Mouse (Mus musculus) telencephalon, adult 2 months (tissue): ENCODE data around the gene Notch1.

Experiments used
- DNase-seq: peaks from one replicate; pipeline ENCODE4 v3.0.0-alpha.2; 2011; ENCODE audit warnings: low read depth, low spot score

Gene Notch1

DNA sequence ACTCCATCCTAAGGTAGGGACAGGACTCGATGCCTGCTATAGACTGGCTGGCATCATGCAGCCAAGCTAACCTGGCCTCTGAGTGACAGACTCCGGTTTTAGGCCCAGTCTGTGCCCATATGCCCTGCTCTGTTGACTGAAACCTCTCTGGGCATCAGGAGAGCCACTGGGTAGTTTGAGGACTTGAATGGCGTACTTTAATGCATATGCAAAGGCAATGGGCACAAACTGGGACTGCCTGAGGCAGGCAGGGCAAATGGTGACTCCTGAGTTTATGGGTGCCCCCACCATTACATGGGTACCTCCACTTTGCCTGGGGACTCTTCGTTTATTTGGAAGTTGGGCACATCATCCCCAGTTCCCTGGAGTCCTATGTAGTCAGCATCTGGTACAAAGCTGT lies 69.8 kb downstream of the Notch1 start:
- no peak for DNase-seq

DNA sequence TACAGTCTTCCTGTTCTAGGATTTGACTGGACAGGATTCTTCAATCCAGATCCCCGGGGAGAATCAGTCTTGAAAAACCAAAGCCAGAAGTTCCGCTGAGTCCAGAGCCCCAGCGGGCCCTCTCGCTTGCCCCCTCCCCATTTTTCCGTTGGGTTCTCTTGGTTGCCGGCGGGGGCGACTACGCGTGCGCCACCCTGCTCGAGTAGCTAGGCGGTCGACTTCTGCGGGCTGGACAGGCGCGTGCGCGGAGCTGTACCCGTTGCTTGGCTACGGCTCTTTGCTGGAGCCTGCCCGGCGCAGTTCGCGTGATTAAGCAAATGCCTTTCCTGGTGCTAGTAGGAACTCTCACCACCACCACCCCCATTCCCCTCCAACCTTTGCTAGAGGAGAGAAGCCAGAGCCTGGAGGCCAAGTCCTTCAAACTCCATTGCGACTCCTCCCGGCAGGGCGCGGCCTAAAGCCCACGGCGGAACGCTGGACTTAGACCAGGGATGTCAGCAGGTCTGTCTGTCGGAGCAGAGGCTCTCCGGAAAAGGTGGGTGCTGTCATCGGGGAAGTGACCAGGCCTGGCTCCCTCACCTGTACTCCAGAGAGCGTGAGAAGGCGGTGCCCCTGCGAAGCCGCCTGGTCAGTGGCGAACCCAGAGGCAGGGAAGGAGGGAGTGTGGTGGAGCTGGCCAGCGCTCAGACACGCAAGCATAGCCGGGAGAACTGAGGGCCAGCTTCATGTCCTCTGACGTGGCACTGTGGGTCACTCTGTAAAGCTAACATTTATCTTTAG lies 70.6 kb downstream of the Notch1 start:
- peak; percentile 93 for DNase-seq

DNA sequence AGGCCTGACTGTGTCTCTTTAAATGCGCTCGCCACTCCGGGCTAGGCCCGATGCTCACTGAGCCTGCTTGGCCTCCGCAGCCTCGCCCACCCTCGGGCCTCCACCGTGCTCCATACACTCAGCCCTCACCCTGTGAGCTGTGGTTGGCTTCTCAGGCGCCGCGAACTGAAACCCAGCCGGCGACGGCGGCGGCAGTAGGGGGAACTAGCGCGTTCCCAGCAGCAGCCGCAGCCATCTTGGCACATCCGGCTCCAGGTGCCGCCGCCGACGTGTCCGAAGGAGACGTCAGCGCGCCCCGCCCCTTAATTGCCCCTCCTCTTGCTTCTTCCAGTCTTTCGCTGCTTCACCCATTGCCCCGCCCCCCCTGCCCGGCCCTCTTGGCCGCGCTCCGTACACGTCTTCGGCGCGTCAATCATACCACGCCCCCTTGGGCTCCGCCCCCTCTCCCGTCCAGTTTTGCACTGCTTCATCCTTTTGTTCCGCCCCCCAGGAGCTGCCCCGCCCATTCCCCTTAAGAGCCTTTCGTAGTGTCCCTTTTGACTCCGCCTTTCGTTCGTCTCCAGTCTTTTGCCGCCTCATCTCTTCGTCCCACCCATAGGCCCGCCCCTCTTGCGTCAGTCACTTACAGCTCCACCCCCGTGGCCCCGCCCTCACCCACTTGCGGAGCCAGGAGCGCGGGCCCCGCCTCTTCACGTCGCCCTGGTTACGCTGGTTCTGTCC lies 71.4 kb downstream of the Notch1 start, which contains the start of gene Sec16a:
Gene Sec16a, minus strand, starts transcription at position 271 of the 720 bp plus-strand sequence.
- DNase-seq: peak; percentile 100

DNA sequence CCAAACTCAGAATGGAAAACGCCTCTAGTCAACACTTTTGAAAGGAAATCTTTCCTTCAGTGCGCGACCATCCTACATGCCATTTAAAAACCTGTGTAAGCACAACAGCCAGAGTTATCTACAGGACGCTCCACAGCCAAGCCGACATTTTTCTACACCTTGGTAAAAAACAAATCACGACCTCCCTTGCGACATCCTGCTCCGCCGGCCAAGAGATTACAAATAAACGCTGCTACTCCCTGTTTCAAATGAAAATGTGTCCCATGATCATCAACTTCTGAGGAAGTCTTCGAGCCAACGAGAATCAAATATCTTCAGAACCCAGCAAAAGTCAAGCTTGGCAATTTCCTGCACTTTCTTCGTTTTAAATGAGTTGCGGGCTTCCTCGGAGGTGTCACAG lies 72.1 kb downstream of the Notch1 start:
- DNase-seq: no peak

DNA sequence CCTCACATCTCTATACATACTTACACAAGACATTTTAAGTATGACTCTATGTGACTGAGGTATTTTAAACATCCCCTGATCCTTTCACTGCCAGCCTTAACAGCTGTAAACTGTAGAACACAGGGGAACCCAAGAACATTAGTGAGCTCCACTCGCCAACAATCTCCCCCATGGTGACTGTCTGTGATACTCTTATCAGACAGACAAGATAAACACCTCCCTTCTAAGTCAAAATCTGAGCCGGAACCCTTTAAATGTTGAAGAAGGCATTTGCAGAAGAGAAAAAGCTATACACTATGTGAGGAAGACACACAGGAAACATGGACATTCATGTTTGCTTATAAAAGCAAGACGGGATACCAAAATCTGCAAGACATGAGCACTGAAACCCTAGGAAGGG lies 72.6 kb downstream of the Notch1 start:
- no peak for DNase-seq

DNA sequence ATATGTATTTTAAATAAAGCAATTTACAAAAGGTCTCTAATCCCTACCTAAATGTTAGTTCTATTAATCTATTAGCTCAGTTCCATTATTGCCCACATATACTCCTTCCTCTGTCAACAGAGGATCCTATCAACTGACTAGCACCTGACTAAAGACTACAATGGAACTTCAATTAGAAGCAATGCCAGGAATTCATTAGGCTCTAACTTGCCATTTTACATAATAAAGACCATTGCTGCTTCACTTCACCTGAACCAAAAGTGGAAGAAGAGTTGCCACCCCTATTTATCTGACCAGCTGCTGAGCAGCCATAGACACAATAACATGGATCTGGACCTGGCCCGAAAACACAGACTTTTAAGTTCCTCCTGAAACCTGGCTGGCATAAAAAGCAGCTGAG lies 73.6 kb downstream of the Notch1 start:
- no peak for DNase-seq

DNA sequence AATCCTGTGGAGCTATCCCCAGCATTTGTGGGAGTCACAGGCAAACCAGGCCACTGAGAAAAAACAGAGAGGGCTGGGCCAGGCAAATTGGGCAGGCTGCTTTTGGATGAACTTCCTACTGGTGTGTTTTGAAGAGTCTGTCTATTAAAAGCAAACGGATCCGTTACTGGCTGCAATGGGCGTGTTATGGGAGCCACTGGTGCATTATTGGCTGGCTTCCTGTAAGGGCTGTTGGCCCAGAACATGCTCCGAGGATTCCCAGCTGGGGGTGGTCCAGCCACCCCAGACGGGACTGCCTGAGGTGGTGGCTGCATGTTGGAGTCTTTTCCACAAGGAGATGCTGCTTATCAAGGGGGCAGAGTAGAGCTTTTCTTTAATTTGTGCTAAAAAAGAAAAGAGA lies 74.8 kb downstream of the Notch1 start:
- no peak for DNase-seq

DNA sequence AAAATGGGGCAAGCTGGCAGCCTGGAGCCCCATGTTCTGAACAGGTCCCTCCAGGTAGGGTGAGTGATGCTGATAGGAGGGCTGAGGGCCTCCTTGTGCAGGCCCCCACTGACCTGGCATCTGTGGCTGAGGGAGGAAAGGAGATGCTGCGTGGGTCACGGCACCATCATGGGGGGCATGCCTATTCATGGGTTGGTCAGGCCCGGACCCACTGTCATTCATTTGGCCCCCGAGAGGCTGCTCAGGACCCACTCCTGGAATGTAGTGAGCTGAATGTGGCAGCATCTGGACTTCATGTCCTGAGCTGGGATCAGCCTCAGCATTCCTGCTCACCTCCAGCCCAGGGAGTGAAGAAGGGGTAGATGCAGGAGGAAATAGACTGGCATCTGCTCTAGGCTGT lies 75.2 kb downstream of the Notch1 start:
- no peak for DNase-seq

DNA sequence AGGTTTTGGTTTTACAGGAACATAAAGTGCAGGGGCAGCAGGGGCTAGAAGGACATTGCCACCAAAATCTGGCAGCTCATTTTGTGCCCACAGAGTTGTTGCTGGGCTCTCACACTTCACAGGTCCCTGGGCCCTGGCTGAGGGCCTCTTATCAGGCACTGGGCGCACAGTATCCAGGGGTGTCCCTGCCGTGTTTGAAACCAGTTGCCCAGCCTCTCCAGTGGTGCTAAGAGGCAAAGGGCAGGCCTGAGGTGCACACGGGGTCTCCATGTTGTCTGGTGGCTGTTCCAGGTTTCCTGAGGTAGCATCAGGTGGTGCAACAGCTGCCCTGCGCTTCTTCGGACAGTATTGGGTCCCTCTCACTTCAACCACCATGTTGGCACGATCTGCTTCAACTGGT lies 76.8 kb downstream of the Notch1 start:
- DNase-seq: no peak

DNA sequence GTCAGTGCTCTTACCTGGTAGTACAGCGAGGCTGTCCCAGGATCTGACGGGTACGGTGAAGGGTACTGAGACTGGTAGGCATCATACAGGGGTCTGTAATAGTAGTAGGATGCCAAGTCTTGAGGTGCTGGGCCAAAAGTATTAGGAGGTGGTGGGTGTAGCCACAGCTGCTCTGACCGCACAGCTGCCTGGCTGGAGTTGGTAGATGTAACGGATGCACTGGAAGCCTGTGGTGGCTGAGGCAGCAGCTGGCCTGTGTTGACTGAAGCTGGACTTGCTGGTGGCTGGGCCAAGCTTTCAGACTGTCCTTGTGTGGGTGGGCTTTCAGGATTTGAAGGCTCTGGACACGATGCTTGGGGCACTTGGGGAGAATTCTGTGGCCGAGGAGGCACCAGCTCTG lies 78.1 kb downstream of the Notch1 start:
- no peak for DNase-seq

DNA sequence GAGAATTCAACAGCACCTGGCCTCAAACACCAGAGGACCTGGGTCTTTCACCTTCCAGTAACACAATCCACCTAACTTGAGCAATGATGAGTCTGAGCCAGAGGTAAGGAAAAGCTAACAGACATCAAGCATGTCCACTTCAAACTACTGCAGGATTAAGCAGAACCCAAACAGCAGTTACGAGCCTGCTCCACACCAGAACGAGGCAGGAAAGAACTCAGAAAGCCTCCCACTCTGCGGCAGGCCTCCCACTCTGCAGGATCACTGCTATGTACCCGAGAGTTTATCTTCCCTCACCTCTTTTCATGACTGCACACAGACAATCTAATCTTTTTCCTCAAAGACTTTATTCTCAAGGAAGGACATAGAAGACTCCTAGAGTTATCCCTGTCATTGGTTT lies 79.2 kb downstream of the Notch1 start:
- DNase-seq: peak; percentile 49

DNA sequence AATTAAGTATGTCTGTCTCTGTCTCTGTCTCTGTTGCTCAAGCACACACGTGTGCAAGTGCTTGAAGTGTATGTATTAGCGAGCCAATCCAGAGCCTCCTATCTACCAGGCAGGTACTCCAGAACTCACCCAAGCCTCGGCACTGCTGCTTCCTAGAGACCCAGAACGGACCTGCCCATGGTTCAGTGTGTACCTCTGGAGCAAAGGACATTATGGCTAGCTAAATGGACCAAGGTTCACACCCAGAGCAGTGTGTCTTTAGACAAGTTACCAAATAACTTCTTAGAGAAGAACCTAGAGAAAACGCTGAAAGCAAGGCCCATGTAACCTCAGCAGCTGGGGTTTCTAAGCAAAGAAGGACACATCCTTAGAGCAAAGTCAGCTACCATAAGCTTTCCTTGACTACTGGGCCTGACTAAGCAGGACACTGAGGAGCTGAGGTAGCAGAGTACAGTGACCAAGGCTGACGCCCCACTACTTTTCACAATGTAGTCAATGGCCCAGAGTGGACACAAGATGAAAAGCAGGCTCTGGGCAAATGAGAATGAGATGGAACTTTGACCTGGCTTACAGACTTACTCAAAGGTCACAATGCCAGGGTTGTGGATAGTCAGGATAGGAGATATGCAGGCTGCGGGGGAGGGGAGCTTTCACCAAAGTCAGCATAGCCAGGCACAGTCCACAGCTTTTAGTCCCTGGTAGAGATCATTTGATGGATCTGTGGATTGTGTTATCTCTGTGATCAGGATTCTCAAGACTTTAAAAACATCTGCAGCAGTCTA lies 81.5 kb downstream of the Notch1 start:
- DNase-seq: no peak

DNA sequence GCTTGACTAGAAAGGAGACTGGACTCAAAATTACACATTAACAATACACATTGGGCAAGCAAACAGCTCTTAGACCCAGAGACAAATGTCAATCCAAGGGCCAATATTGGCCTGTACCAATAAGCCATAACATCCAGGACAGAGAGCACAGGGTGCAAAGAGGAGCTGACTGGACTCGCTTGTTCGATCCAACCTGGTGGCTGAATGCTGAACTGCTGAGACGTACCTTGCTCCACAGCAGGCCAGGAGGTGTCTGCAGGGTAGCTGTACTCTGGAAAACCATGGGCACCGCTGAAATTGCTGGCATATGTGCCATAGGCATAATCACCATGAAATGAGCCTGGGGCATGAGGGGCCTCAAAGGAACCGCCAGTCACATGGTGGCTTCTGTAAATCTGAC lies 86.6 kb downstream of the Notch1 start:
- no peak for DNase-seq

DNA sequence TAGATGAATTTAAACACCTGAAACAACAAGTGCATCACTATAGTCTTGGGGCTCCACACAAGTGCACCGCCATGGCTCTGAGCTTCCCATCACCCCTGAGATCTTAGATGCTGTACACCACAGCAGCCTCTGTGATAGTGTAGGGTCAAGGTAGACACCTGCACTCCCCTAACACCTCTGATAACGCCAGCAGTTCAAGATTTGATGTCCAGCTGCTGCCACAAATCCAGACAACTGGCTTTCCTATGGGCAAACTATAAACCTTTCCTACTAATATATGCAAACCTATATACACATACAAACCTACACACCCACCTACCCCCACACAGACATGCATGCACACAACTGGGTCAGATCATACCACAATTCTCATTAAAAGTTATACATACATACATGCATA lies 91.9 kb downstream of the Notch1 start:
- DNase-seq: no peak

DNA sequence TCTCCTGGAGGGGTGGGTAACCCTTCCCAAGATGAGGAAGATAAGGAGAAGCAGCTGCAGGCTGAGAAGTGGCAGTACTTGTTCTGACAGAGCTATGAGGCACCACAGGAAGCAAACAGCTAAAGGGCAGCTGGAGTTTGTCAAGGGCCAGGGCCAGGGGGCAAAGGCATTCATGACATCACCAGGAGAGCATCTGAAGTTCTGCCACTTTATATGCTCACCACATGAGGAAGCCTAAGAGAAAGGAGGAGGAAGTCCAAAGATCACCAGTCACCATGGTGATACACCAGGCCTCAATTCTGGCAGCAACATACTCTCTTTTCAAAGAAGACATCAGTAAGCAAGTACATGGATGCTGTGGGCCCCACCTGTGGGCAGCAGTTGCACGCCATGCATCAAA lies 93.4 kb downstream of the Notch1 start:
- DNase-seq: no peak

DNA sequence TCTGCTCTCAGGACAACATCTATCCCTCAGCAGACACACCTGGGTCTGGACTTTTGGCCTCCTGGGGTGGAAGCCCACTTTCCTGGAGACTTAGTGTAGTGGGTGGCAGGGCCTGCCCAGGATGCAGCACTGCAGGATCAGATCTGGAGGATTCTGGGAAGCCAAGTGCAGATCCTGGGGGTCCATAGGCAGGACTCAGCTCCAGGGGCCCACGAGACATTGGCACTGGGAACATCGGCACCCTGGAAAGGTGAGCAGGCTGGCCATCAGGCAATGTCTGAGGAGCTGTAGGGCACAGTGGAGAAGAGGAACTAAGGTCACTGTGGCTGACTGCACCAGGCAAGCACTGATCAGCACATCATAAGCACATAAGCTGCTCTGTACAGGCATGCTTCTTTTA lies 94.5 kb downstream of the Notch1 start:
- no peak for DNase-seq

DNA sequence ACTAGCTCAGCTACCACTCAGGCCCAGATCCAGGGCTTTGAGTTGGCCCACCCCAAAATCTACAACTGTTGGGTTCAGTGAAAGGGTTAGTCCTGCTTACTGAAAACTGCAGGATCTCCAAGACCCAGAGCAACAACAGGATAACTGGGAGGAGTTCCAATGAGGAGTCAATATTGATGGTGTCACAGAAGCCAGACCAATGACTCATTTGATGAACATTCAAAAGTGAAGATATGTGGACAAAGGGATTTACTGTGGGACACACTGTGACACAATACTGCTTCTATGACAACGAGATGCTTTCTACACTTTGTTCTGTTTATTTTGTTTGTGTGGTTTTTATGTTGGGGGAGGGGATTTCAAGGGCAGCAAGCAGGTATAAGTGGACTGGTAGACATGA lies 98.3 kb downstream of the Notch1 start:
- DNase-seq: no peak

DNA sequence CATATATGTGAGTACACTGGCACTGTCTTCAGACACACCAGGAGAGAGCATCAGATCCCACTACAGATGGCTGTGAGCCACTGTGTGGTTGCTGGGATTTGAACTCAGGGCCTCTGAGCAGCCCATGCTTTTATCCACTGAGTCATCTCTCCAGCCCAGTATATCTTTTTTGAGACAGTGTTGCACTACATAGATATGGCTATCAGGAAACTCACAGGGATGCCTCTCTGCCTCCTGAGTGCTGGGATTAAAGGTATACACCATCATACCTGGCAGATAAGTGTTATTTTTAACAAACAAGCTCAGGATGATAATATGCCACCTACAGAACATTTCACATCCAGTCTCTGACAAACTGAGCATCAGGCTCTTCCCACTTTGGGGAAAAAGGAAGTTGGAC lies 99.4 kb downstream of the Notch1 start:
- no peak for DNase-seq

DNA sequence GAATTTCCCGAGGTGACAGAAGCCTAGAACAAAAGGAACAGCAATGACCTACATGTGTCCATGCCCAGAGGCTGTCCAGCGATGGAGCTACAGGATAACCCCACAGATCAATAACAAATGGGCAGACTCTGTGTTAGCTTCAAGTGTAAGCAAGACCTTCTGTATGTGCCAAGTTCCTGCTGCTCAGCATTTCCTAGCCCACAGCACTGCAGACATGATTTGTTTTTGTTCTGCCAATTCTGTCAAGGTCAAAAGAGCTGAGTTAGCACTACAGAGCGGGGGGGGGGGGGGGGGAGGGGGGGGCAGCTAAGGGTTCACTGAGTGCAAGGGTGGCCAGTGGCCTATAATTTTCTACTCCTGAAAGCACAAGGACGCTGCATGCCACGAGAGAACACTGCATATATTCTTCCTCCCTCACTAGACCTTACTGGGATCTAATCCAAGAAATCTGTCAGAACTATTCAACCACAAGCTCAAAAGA lies 105.5 kb downstream of the Notch1 start:
- DNase-seq: no peak

DNA sequence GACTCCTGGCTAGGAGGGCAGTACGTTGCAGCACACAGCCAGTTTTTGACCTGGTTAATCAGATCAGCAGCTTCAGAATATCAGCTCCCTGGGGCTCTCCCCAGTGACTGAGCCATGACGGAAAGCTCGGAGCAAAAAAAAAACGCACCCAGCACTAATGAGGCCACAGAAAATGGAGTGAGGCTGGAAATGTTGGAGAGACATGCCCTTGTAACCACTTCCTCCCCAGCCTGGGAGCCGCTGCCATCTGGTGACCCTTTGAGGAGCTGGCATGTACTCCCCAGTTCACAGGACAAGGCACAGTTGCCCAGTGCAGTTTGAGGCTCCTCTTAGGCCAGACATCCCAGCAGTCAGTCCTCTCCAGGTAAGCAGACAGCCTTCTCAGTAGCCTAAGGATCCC lies 106.4 kb downstream of the Notch1 start:
- DNase-seq: no peak

DNA sequence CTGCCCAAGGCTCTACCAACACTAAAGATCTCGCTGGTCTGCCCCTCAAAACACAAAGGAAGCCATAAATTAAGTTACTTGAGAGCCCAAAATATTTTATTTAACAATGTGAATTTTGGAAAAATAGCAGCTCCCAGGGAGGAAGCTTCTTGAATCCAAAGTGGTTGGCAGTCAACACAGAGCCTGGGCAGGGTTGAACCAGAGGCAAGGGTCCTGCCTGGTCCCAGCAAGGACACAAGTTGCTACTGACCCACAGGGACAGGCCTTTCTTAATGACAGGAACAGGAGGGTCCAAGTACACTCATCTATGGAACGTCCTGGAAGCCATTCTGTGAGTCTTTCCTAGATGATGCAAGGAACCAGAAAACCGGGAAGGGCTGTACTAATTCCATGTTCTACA lies 107.1 kb downstream of the Notch1 start:
- DNase-seq: no peak
